Mouse (Mus musculus): Measurements from ENCODE around the gene Baat. TPM values are rescaled to one million over a fixed set of nuclear protein-coding genes. Genes with fewer than 3 reads are reported as not detected.
"Not testable (repeated sequence)": the region's sequence is repeated elsewhere in the genome, so short reads cannot be mapped to it uniquely, and the experiment has no call there.

The Baat gene
- total and polyA plus RNA-seq, 3 experiments = not detected

GRCm38 (mm10) chr4:49503563-49503962 is 2.8 kb downstream of the Baat start:
- ATAC-seq (ENCODE audit: extremely low read depth, insufficient number of reproducible peaks, low FRiP score, poor library complexity, severe bottlenecking) (no peak), DNase-seq (ENCODE audit: low spot score) (no peak)
- Histone ChIP-seq H3K36me3 (replicated peaks) (no peaks in the 10 kb centered on the region), H3K4me3 (ENCODE audit: low read depth, low read length) (no peak overlapping the region), H3K4me1 (ENCODE audit: insufficient read depth, low read depth, low read length) (peaks cover 4% of the 10 kb centered on the region), H3K9me3 (replicated peaks) (no peaks in the 10 kb centered on the region), H3K27me3 (ENCODE audit: insufficient read depth, low read length) (0 out of 2 replicates have a peak, but pooled peaks cover 3% of the 10 kb centered on the region)
- TF ChIP-seq GATA2 (IDR thresholded peaks at IDR 0.05; ENCODE audit: borderline replicate concordance, low read depth, low read length) (no peak), GATA1 (IDR thresholded peaks at IDR 0.05; ENCODE audit: borderline replicate concordance, low read length) (no peak), TAL1 (conservative IDR thresholded peaks at IDR 0.05; ENCODE audit: low read depth, low read length) (no peak), CTCF (IDR thresholded peaks at IDR 0.05; ENCODE audit: low read depth, low read length) (no peak), POLR2AphosphoS5 (IDR thresholded peaks at IDR 0.05; ENCODE audit: insufficient replicate concordance, low read depth, low read length) (no peak)

GRCm38 (mm10) chr4:49485934-49486650 is 20.3 kb downstream of the Baat start:
- ATAC-seq (ENCODE audit: extremely low read depth, insufficient number of reproducible peaks, low FRiP score, poor library complexity, severe bottlenecking); DNase-seq (ENCODE audit: low spot score); H3K36me3 ChIP-seq (replicated peaks); H3K4me3 ChIP-seq (ENCODE audit: low read depth, low read length); H3K27me3 ChIP-seq (ENCODE audit: insufficient read depth, low read length); H3K4me1 ChIP-seq (ENCODE audit: insufficient read depth, low read depth, low read length); H3K9me3 ChIP-seq (replicated peaks): not testable (repeated sequence)

- no peak overlapping the region for H3K4me3 ChIP-seq (ENCODE audit: low read depth, low read length)
- TF ChIP-seq GATA2 (IDR thresholded peaks at IDR 0.05; ENCODE audit: borderline replicate concordance, low read depth, low read length) (no peak), CTCF (IDR thresholded peaks at IDR 0.05; ENCODE audit: low read depth, low read length) (no peak), TAL1 (conservative IDR thresholded peaks at IDR 0.05; ENCODE audit: low read depth, low read length) (no peak), GATA1 (IDR thresholded peaks at IDR 0.05; ENCODE audit: borderline replicate concordance, low read length) (no peak), POLR2AphosphoS5 (IDR thresholded peaks at IDR 0.05; ENCODE audit: insufficient replicate concordance, low read depth, low read length) (no peak)
- no peaks in the 10 kb centered on the region for H3K9me3 ChIP-seq (replicated peaks)
- DNase-seq (ENCODE audit: low spot score) (no peak), ATAC-seq (ENCODE audit: extremely low read depth, insufficient number of reproducible peaks, low FRiP score, poor library complexity, severe bottlenecking) (no peak)
- no peaks in the 10 kb centered on the region for H3K36me3 ChIP-seq (replicated peaks)
- H3K4me1 ChIP-seq (ENCODE audit: insufficient read depth, low read depth, low read length) = no peaks in the 10 kb centered on the region
- no peaks in the 10 kb centered on the region for H3K27me3 ChIP-seq (ENCODE audit: insufficient read depth, low read length)
These were observed 20.9 kb downstream of the Baat start for GRCm38 (mm10) chr4:49485442-49485841.

- no peak for TF ChIP-seq POLR2AphosphoS5 (IDR thresholded peaks at IDR 0.05; ENCODE audit: insufficient replicate concordance, low read depth, low read length)
- no peaks in the 10 kb centered on the region for H3K9me3 ChIP-seq (replicated peaks)
- peaks cover 4% of the 10 kb centered on the region; the same call in 1 of the 2 replicates for H3K4me1 ChIP-seq (ENCODE audit: insufficient read depth, low read depth, low read length)
- H3K27me3 ChIP-seq (ENCODE audit: insufficient read depth, low read length) = no peaks in the 10 kb centered on the region
- no peak overlapping the region for H3K4me3 ChIP-seq (ENCODE audit: low read depth, low read length)
- H3K36me3 ChIP-seq (replicated peaks) = no peaks in the 10 kb centered on the region
- no peak for DNase-seq (ENCODE audit: low spot score)
- ATAC-seq (ENCODE audit: extremely low read depth, insufficient number of reproducible peaks, low FRiP score, poor library complexity, severe bottlenecking) = no peak
These were observed 25.5 kb downstream of the Baat start for GRCm38 (mm10) chr4:49480896-49481295.

- ATAC-seq (ENCODE audit: extremely low read depth, insufficient number of reproducible peaks, low FRiP score, poor library complexity, severe bottlenecking) = no peak
- peaks cover 4% of the 10 kb centered on the region; the same call in 1 of the 2 replicates for H3K4me1 ChIP-seq (ENCODE audit: insufficient read depth, low read depth, low read length)
- TF ChIP-seq CTCF (IDR thresholded peaks at IDR 0.05; ENCODE audit: low read depth, low read length) (no peak), TAL1 (conservative IDR thresholded peaks at IDR 0.05; ENCODE audit: low read depth, low read length) (no peak), POLR2AphosphoS5 (IDR thresholded peaks at IDR 0.05; ENCODE audit: insufficient replicate concordance, low read depth, low read length) (no peak)
These were observed 26.1 kb downstream of the Baat start for GRCm38 (mm10) chr4:49480104-49480760.

GRCm38 (mm10) chr4:49479035-49479434 is 27.3 kb downstream of the Baat start:
- ATAC-seq (ENCODE audit: extremely low read depth, insufficient number of reproducible peaks, low FRiP score, poor library complexity, severe bottlenecking); H3K4me1 ChIP-seq (ENCODE audit: insufficient read depth, low read depth, low read length); H3K9me3 ChIP-seq (replicated peaks); H3K27me3 ChIP-seq (ENCODE audit: insufficient read depth, low read length); DNase-seq (ENCODE audit: low spot score); H3K36me3 ChIP-seq (replicated peaks); H3K4me3 ChIP-seq (ENCODE audit: low read depth, low read length): not testable (repeated sequence)

More at GRCm38 (mm10) chr4:49480104-49480760, 26.1 kb downstream of the Baat start:
- Histone ChIP-seq H3K27me3 (ENCODE audit: insufficient read depth, low read length) (no peaks in the 10 kb centered on the region), H3K4me3 (ENCODE audit: low read depth, low read length) (no peak overlapping the region), H3K36me3 (replicated peaks) (no peaks in the 10 kb centered on the region), H3K9me3 (replicated peaks) (no peaks in the 10 kb centered on the region)
- DNase-seq (ENCODE audit: low spot score) = no peak
